Mouse (Mus musculus) spleen, embryonic (tissue): Measurements from ENCODE around the gene Impad1.

Source experiments
- CTCF ChIA-PET: fragments of 350-600 bp; sonication (Branson Sonifier 250); formaldehyde crosslinking; loops from one replicate; lab custom pipeline; 2022; lab: Charles Lee

Impad1 gene

GRCm38 (mm10) chr4:4792992-4793834 is at the start of gene Impad1:
TSS of gene Impad1 (minus strand) at chr4:4793355.
- CTCF ChIA-PET, result no interaction called here

DNA sequence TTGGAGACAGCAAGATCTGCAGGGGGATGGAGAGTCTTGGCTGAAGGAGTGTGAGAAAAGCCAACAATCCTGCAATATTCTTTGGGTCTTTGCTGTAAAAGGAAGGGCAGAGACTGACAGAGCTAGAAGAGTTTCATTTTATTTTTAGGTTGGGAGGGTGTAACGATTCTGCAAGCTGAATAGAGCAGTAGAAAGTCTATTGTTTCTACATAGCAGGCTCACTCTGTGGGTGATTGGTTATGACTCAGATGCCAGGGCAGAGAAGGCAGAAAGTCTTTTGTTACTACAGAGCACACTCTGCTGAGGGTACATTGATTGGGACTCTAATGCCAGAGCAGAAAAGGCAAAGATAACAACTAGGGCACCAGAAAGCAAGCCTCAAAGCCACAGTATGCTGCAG is 47.0 kb upstream of the Impad1 start:
- CTCF ChIA-PET, result no interaction called here

- CTCF ChIA-PET, result no interaction called here
These were observed 40.7 kb upstream of the Impad1 start for GRCm38 (mm10) chr4:4833789-4834295.

DNA sequence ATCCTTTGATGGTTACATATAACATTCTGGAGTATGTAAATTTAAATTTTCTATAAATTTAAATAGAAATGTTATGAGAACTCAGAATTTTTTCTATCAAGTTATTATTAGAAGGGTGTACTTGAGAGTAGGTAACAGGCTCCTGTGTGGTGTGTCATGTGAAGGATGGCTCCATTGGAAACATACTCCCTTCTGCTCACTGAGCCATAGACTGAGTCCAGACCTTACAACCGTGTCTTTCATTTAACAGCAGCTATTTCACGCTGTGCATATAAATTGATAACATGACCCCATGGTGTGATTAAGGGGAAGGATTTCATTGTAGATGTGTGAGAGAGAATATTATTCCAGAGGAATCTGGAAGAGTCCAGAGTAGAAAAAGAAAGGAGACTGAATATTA is 35.0 kb upstream of the Impad1 start:
- CTCF ChIA-PET, result no interaction called here

DNA sequence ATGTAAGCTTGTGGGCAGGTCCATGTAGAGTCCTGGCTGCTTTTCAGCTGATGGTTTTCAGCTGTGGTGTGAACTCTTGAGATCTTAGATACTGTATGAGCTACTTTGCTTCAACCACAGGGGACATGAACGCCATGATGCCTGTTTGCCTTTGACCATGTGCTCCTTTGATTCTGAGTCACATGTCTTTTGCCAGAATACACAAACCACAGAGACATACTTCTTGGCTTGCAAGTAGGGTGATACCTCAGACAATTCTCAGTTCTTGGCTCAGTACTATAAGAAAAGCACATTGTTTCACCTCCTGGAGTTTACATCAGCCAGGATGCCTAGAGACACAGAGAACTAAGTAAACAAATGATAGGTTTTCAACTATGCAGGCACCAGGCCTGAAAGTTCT is 29.0 kb upstream of the Impad1 start:
- CTCF ChIA-PET, result no interaction called here

- CTCF ChIA-PET, result no interaction called here
These were observed 789 bp downstream of the Impad1 start for GRCm38 (mm10) chr4:4792141-4792991.

- CTCF ChIA-PET, result no interaction called here
These were observed 2.0 kb downstream of the Impad1 start for GRCm38 (mm10) chr4:4791180-4791579.

GRCm38 (mm10) chr4:4785169-4785568 is 8.0 kb downstream of the Impad1 start:
- CTCF ChIA-PET, result no interaction called here

- CTCF ChIA-PET, result no interaction called here
These were observed 8.8 kb downstream of the Impad1 start for GRCm38 (mm10) chr4:4784305-4784704.

DNA sequence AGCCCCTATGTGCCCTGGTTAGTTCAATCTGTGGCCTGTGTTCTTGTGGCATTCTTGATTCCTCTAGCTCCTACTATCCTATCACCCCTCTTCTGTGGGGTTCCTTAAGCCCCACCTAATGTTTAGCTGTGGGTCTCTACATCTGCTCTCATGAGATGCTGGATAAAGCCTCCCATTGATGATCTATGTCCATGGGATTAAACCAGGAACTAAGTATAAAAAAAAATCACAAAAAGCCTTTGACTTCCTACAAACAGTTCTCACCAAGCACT is 9.5 kb downstream of the Impad1 start:
- CTCF ChIA-PET, result no interaction called here

DNA sequence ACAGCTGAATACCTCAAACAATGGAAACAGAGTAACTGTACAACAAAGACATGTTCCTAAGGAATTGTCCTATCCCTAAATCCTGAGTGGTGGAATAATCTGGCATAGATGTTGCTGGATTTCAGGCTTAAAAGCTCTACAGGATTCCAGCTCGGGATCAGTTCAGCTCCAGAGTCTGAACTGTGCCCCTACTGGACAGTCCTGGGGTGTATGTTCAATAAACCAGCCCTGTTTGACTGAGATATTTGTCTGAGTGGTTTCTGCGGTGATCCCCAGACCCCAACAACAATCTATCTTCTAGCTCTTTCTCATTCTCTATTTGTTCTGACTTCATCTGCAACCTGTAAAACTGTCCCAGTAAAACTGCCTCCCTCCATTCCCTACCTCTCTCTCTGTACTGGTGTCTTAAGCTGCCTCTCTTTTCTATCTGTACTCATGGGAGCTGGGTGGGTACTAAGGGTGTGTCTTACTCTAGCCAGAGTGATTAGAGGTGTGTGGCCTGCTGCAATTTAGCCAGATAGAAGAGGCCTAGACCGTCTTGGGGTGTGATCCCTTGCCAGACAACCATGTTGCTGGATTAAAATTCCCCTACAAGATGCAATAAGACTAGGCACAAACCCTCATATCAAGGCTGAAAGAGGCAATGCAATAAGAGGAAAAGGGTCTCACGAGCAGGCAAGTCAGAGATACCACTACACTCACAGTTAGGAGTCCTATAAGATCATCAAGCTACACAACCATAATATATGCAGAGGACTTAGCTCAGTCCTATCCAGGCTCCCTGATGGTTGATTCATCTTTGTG is 10.1 kb downstream of the Impad1 start:
- CTCF ChIA-PET, result no interaction called here

DNA sequence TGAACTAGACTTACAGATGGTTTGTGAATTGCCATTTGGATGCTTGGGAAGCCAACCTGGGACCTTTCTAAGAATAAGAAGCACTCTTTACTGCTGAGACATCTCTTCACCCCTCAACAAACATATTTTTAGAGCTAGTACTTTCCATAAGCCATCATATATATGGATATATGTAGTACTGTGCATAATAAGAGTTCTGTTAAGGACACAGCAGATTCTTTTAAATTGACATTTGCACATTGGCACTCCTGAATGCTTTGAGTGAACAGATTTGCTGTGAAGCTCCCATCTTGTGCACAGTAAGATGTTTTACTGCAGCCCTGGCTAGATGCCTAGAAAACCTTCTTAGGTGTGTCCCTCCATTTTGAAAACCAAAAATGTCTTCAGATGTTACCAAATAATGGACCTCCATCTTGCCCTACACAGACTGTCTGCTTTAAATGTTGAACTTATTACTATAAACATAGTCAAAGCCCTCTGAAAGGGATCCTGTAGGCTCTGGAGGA is 13.8 kb downstream of the Impad1 start:
- CTCF ChIA-PET, result no interaction called here

DNA sequence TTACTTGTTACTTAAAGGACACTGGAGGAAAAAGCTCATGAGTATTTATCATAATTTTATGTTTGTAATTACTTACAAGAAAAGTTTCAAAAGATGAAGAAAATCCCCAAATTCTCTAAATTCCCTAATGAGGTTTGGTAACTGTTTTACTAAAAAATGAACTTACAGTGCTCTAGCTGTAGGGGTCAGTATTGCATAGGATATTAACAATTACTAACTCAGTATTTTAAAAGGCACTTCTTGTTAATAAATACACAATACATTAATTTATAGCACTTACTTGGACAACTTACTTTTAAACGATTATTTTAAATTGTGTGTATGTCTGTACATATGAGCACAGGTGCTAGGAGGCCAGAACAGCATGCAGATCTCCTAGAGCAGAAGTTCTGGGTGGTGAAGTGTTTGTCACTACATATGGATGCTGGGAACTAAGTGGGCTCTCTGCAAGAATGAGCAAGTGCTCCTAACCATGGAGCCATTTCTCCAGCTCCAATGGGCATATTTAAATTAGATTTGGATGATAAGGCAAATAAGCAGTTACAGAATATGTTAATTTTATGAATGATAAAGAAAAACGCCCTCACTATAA is 21.5 kb downstream of the Impad1 start:
- CTCF ChIA-PET, result interaction anchor here (0.6 kb wide), 1 partner anchor 15 kb away, joined by 3 read pairs; no protein-coding TSS in a partner anchor

GRCm38 (mm10) chr4:4765806-4766205 is 27.3 kb downstream of the Impad1 start:
- CTCF ChIA-PET, result no interaction called here

DNA sequence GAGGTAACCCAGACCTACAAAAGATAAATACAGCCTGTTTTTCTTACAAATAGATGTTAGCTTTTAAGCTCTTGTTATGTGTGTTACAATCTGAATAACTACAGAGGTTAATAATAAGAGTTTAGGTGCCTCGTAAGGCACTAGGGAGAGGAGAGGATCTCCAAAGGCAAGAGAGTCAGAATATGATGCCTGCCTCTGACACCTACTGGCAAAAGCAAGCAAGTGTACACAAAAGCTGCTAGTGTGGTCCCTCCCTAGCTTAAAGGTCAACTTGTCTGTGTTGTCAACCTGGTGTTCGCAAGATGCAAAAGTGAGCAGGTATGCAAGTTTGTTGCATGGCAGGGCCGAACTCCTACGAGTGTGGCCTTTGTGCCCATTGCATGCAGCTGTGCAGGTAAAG is 34.8 kb downstream of the Impad1 start:
- CTCF ChIA-PET, result no interaction called here

GRCm38 (mm10) chr4:4729427-4729826 is 63.7 kb downstream of the Impad1 start:
- CTCF ChIA-PET, result interaction anchor here (0.6 kb wide), 1 partner anchor 1150 kb away, joined by 8 read pairs; no protein-coding TSS in a partner anchor

GRCm38 (mm10) chr4:4726241-4726776 is 66.8 kb downstream of the Impad1 start:
- CTCF ChIA-PET, result no interaction called here

DNA sequence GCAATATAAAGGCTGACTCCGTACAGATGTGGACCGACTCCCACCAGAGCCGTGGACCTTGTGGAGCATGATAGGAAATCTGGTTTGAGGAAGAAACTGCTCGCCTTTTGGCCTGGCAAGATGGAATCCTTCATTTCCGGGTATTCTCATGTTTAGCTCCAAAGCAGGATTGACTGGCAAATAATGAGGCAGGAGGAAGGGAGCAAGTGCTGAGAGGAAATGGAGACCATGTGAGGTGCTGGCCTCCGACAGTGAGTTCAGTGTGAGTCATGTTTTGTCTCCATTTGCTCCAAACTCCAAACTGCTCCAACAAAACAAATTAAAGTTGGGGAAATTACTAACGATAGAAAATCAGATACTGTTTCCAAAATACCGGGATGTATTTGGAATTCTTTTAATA is 69.3 kb downstream of the Impad1 start:
- CTCF ChIA-PET, result no interaction called here

- CTCF ChIA-PET, result no interaction called here
These were observed 71.1 kb downstream of the Impad1 start for GRCm38 (mm10) chr4:4722081-4722480.

DNA sequence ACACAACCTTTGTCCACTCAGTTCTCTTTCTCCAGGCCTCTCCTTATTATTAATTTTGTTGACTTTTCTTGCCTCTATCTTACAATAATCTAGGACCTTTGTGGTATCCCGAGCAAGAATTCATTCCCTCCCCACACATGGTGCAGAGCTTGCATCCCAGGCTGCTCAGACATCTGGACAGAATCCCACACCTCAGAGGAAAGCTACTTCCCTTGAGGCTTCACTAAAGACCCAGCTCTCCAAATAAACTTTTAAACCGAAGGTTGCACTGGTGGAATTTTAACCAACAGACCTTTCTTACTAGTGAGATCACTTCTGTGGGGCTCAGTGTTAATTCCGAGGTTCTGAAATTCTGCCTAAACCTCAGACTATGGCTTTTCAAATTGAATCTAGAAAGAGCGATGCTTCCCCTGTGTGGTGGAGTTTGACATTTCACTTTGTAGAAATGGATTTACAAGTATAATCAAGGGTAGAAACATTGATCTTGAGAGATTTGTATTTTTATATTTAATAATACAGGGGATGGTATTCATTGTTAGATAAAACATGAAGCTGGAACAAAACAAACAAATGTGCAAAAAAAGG is 75.3 kb downstream of the Impad1 start:
- CTCF ChIA-PET, result no interaction called here
